Mouse (Mus musculus) heart, embryonic 15.5 days (tissue): ENCODE data around the gene Wee2. TPM values are rescaled to one million over a fixed set of nuclear protein-coding genes. Genes with fewer than 3 reads are reported as not detected.

Experiments
- ATAC-seq: fragments of 200-750 bp; cut with Nextera tagmentation; replicated peaks from 2 replicates; pipeline ENCODE4 v1.8.0; 2017; ENCODE audit warnings: low read depth, moderate TSS enrichment; ENCODE audit not compliant: insufficient number of reproducible peaks, insufficient read depth, low FRiP score
- H3K27ac ChIP-seq: fragments of 300-500 bp; sonication (generic); 2 replicates; pipeline ENCODE4 v1.5.1; 2015; ENCODE audit warnings: mild to moderate bottlenecking, inconsistent platforms
- H3K27me3 ChIP-seq: fragments of 300-500 bp; sonication (generic); 2 replicates; pipeline ENCODE4 v1.6.1; 2015; ENCODE audit warnings: inconsistent platforms
- H3K36me3 ChIP-seq: fragments of 300-500 bp; sonication (generic); 2 replicates; pipeline ENCODE4 v1.6.1; 2015; ENCODE audit warnings: mild to moderate bottlenecking, inconsistent platforms
- H3K4me1 ChIP-seq: fragments of 300-500 bp; sonication (generic); replicated peaks from 2 replicates; pipeline ENCODE4 v1.6.1; 2015; ENCODE audit warnings: inconsistent platforms
- H3K4me2 ChIP-seq: fragments of 300-500 bp; sonication (generic); 2 replicates; pipeline ENCODE4 v1.6.1; 2015; ENCODE audit warnings: inconsistent platforms, mild to moderate bottlenecking, moderate library complexity
- H3K4me3 ChIP-seq: fragments of 300-500 bp; sonication (generic); 2 replicates; pipeline ENCODE4 v1.5.1; 2015; ENCODE audit warnings: mild to moderate bottlenecking, inconsistent platforms
- H3K9ac ChIP-seq: fragments of 300-500 bp; sonication (generic); 2 replicates; pipeline ENCODE4 v1.6.1; 2015; ENCODE audit warnings: mild to moderate bottlenecking, inconsistent platforms
- H3K9me3 ChIP-seq: fragments of 300-500 bp; sonication (generic); replicated peaks from 2 replicates; pipeline ENCODE4 v1.6.1; 2016; ENCODE audit warnings: inconsistent platforms
- WGBS: fragments of 180-500 bp; shearing (Covaris S2); methylation state at CpG from one replicate; pipeline ENCODE4 v1.1.7; 2015; ENCODE audit warnings: mixed read lengths; 5-methylcytosine and 5-hydroxymethylcytosine counted together
- polyA plus RNA-seq: library from polyadenylated mRNA; unstranded; fragments of >200 nt; fragmentation: Nextera tagmentation; extraction: Ambion mirVana; gene quantifications from 2 replicates; pipeline ENCODE4 v1.2.1, GENCODE M21; 2015

Wee2 gene
- polyA plus RNA-seq, 1 experiment from 2014 or later = not detected

DNA sequence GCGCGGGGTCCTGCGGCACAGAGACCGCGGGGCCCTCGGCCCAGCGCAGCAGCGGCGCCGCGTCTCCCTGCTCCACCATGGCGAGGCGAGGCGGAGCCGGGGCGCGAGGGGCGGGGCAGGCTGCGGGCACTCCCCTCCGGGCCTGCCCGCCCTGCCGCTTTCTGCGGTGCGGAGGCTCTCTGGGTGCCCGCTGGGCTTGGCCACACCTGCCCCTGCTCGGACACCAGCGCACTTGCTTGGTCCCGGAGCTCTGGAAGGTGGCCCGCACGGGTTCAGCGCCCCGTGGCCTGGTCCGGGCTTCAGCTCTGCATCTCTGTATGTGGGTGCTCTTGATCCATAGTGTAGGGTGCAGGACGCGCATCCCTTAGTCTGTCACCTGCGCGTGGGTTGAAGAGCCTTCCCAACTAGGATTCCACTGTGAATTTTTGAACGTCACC, 2.8 kb upstream of the Wee2 start, which contains the start of gene E330009J07Rik:
TSS of gene E330009J07Rik (minus strand) at position 89 of the 437 bp plus-strand sequence.
- Histone ChIP-seq H3K9ac (peak within 1 kb of the TSS; percentile 84), H3K4me1 (peaks cover 9% of the 10 kb centered on the region), H3K4me2 (peak within 1 kb of the TSS; percentile 99), H3K27me3 (0 out of 2 replicates have a peak, but pooled peaks cover 17% of the 10 kb centered on the region), H3K4me3 (peak within 1 kb of the TSS; percentile 90), H3K36me3 (no peaks in the 10 kb centered on the region), H3K27ac (0 out of 2 replicates have a peak within 1 kb of the TSS, but pooled peaks have one; percentile 33), H3K9me3 (no peaks in the 10 kb centered on the region)
- under 1% methylated on average over 38 of the region's 38 CpGs for WGBS
- peak; percentile 90 for ATAC-seq

DNA sequence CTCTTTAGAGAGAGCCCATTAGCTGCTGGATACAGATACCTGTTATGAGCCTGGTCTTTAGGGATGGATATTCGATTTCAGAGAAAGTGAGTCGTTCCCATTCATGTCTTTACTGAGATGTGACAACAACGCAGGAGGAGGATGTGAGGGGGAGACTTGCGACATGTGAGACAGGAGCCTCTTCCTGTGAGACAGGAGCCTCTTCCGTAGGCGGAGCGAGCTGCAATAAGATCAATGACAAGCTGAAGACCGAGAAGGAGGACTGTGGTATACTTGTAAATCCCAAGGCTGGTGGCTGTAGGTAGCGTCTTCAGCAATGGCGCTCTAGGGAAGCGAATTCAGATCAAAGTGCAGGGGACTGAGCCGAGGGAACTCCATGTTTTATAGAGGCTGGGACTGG, 843 bp downstream of the Wee2 start:
- Histone ChIP-seq H3K4me2 (peak overlapping the region; percentile 16; the same call in 1 of the 2 replicates), H3K36me3 (no peaks in the 10 kb centered on the region), H3K27me3 (peaks cover 27% of the 10 kb centered on the region), H3K9me3 (no peaks in the 10 kb centered on the region), H3K27ac (no peak overlapping the region), H3K9ac (no peak overlapping the region), H3K4me1 (peaks cover 10% of the 10 kb centered on the region), H3K4me3 (no peak overlapping the region)
- ATAC-seq = no peak
- 31% methylated on average over 12 of the region's 12 CpGs for WGBS

DNA sequence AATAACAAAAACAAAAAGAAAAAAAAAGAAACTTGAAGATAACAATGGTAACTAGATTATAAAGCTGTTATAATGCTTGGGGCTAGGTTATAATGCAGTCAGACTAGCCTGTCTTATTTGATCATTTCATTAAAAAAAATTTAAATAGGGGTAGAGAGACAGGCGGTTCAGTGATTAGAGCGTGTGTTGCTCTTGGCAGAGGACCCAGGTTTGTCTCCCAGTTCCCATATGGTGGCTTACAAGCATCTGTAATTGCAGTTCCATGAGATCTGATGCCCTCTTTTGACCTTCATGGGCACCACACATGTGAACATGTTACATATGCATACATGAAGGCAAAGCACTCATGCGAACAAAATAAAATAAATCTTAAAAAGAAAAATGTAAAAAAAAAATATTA, 2.4 kb downstream of the Wee2 start:
- no peak overlapping the region for H3K9ac ChIP-seq
- no peak for ATAC-seq
- peaks cover 4% of the 10 kb centered on the region for H3K4me1 ChIP-seq
- 64% methylated on average over 3 of the region's 3 CpGs for WGBS
- H3K27ac ChIP-seq = no peak overlapping the region
- H3K36me3 ChIP-seq = no peaks in the 10 kb centered on the region
- H3K4me2 ChIP-seq = no peak overlapping the region
- peaks cover 25% of the 10 kb centered on the region for H3K27me3 ChIP-seq
- H3K9me3 ChIP-seq = no peaks in the 10 kb centered on the region
- no peak overlapping the region for H3K4me3 ChIP-seq

DNA sequence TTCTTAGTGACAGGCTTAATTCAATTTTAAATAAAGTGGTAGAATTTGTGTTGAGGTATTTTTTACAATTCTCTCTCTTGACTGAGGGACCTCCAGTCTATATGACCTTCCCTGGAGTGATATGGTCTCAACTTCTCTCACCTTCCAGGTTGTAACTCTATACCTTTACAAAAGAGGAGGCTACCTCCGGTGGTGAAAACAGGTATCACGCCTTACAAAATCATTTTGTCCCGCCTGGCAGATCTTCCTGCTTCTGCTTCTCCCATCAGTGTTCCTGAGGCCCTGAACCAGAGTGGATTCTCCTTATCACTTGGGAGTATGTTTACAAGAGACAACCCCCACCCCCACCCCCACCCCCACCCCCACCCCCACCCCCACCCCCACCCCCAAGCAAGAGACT, 2.9 kb downstream of the Wee2 start:
- ATAC-seq = no peak
- Histone ChIP-seq H3K9ac (no peak overlapping the region), H3K36me3 (no peaks in the 10 kb centered on the region), H3K4me3 (no peak overlapping the region), H3K9me3 (no peaks in the 10 kb centered on the region), H3K27me3 (peaks cover 29% of the 10 kb centered on the region), H3K4me1 (0 out of 2 replicates have a peak, but pooled peaks cover 2% of the 10 kb centered on the region), H3K27ac (no peak overlapping the region), H3K4me2 (no peak overlapping the region)
- WGBS = 33% methylated on average over 3 of the region's 3 CpGs

DNA sequence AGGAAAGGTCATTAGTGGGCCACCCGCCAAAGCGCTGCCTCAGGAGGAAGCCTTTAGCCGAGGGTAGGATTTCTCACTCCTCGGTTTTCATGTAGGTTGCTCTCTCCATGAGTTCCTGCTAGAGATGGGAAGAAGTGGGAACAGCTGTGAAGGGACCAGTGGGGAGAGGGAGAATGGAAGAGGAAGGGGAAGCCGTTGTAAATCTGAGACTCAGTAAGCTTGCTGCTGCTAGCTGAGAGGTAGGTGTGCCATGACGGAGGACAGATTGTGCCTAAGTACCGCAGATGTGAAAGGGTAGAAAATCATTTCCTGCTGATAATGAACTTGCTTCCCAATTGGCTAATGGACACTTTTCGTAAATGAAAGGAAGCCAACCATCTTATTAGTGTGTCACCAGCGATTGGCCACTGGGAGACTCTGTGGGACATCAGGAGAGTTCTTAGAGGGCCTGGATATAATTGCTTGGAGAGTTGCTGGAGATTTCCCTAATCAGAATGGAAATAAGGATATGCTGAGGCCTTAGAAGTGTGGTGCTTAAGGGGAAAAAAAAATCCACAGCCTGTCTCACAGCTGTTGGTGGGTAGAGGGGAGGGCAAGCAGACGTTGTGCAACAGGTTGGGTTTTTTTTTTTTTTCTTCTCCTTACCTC, 4.5 kb downstream of the Wee2 start:
- Histone ChIP-seq H3K36me3 (no peaks in the 10 kb centered on the region), H3K9ac (no peak overlapping the region), H3K27ac (no peak overlapping the region), H3K4me1 (0 out of 2 replicates have a peak, but pooled peaks cover 2% of the 10 kb centered on the region), H3K4me2 (no peak overlapping the region), H3K9me3 (no peaks in the 10 kb centered on the region), H3K4me3 (no peak overlapping the region), H3K27me3 (peaks cover 26% of the 10 kb centered on the region)
- no peak for ATAC-seq
- WGBS = 21% methylated on average over 10 of the region's 10 CpGs

DNA sequence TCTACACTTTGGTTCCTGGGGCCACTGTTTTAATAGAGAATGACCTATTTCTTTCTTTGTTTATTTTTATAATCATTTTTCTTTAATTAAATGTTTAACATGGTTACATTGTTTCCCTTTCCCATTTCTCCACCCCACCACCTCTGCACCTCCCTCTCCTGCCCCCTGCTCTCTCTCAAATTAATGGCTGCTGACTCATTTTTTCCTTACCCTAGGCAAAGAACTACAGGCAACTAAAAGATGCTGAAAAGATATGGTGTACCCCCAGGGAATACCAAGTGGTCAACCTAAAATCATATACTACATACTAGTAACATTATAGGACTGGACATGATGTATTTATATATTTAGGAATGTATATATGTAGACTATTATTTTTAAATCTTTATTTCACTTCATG, 9.7 kb downstream of the Wee2 start:
- Histone ChIP-seq H3K36me3 (no peaks in the 10 kb centered on the region), H3K4me2 (no peak overlapping the region), H3K9me3 (no peaks in the 10 kb centered on the region), H3K27ac (no peak overlapping the region), H3K9ac (no peak overlapping the region), H3K4me1 (no peaks in the 10 kb centered on the region), H3K4me3 (no peak overlapping the region), H3K27me3 (0 out of 2 replicates have a peak, but pooled peaks cover 12% of the 10 kb centered on the region)
- no peak for ATAC-seq

DNA sequence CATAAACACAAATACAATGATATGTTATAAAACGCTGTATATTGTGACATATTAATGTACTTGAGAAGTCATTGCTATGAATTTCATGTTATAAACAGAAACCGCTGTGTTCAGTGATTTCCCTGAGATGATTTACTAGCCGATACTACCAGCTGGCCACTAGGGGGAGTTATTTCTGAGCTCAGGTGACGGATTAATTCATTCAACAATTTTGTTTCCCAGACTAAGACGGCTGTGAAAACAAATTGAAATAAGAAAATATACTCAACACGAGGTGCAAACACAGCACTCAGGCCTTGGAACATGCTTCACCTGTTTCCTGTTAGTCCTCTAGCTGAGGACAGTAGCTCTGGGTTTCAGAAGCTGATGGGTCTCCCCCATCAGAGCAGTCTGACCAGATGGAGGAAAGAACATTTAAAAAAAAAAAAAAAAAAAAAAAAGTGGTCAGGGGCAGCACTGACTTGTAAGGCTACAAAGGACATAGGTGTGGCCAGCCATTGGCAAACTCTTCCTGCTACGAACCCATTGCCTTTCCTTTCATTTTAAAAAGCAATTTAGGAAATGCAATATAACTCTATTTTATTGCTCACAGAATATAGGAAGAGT, 15.7 kb downstream of the Wee2 start:
- no peaks in the 10 kb centered on the region for H3K4me1 ChIP-seq
- 26% methylated on average over 7 of the region's 7 CpGs for WGBS
- H3K4me3 ChIP-seq = no peak overlapping the region
- no peaks in the 10 kb centered on the region for H3K9me3 ChIP-seq
- no peak overlapping the region for H3K27ac ChIP-seq
- ATAC-seq = no peak
- H3K4me2 ChIP-seq = no peak overlapping the region
- no peaks in the 10 kb centered on the region for H3K36me3 ChIP-seq
- H3K27me3 ChIP-seq = 0 out of 2 replicates have a peak, but pooled peaks cover under 1% of the 10 kb centered on the region
- no peak overlapping the region for H3K9ac ChIP-seq

DNA sequence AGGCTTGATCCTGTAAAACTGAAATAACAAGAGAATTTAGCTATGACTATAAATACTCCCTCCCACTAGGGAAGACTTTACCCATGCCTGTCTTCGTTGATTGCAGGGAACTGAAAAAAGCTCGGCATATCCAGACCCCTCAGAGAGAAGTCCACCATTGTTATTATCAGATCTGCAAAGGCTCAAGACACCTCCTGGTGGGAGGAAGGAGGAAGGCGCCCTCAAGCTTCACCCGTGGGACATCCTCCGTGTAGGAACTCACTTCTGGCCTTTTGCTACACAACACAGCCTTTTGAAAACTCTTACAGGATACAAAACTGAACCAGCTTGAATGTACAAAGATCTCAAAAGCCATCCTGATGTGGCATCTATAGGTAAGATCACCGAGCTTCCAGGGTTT, 26.8 kb downstream of the Wee2 start:
- H3K27me3 ChIP-seq = no peaks in the 10 kb centered on the region; the same call in 1 of the 2 replicates
- H3K9ac ChIP-seq = no peak overlapping the region
- no peak for ATAC-seq
- 42% methylated on average over 6 of the region's 6 CpGs for WGBS
- H3K4me3 ChIP-seq = no peak overlapping the region
- no peak overlapping the region for H3K27ac ChIP-seq
- H3K4me1 ChIP-seq = no peaks in the 10 kb centered on the region
- no peaks in the 10 kb centered on the region for H3K36me3 ChIP-seq
- H3K9me3 ChIP-seq = no peaks in the 10 kb centered on the region
- H3K4me2 ChIP-seq = no peak overlapping the region

DNA sequence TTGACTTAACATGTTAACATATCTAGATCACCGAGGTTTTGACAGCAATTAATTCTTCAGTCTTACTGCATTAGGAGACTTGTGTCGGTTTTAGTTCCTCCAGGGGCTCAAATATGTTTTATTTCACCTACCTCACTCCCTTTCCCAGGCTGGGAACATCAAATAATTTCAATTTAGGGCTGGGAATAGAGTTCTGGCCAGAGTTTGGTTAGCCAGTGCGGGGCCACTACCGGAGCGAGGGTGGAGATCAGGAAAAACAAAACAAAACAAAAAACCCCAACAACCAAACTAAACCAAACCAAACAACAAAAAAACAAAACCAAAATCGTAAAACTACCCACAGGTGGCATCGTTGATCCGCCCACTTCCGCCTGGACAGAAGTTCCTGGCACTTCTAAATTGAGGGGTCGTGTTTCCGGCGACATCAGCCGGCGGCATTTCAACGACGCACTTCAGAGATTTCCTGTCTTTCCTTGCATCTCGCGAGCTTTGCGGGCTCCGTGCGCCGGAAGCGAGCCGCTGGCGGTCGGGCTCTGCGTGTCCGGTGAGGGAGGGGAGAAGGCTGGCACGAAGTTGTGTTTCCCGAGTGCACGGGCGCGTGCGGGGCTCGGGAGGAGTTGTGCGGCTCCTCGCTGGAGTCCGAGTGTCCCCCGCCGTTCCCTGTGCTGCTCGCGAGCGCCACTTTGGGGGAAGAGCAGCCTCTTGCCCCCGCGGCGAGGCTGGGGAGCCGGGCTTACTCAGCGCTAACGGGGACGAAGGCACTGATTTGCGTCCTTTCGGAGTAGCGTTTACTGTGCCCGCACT, 32.2 kb downstream of the Wee2 start, which contains the start of gene Ssbp1:
TSS of gene Ssbp1 (plus strand) at position 437 of the 804 bp plus-strand sequence.
- Histone ChIP-seq H3K9me3 (no peaks in the 10 kb centered on the region), H3K4me2 (peak within 1 kb of the TSS; percentile 84), H3K27ac (peak within 1 kb of the TSS; percentile 89), H3K9ac (peak within 1 kb of the TSS; percentile 78), H3K4me1 (peaks cover 6% of the 10 kb centered on the region), H3K36me3 (peaks cover 28% of the 10 kb centered on the region), H3K4me3 (peak within 1 kb of the TSS; percentile 64), H3K27me3 (no peaks in the 10 kb centered on the region)
- under 1% methylated on average over 54 of the region's 54 CpGs for WGBS
- peak; percentile 95 for ATAC-seq

DNA sequence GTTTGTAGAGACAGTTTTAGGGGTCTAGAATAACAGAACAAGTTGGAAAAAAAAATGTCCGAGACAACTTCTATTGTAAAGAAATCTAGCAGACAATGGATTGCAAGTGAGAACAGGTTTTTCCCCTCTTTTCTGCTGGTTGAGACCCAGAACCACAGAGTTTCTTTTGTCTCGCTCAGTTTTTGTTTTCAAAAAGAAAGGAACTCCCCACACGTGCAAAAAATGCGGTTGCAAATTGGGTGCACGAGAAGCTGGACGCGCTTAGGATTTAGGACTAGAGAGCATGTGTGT, 32.8 kb downstream of the Wee2 start:
- H3K9ac ChIP-seq = peak overlapping the region; percentile 78
- peak overlapping the region; percentile 64 for H3K4me3 ChIP-seq
- H3K4me2 ChIP-seq = peak overlapping the region; percentile 84
- peaks cover 32% of the 10 kb centered on the region for H3K36me3 ChIP-seq
- under 1% methylated on average over 7 of the region's 7 CpGs for WGBS
- H3K27me3 ChIP-seq = no peaks in the 10 kb centered on the region
- ATAC-seq = no peak
- H3K4me1 ChIP-seq = peaks cover 6% of the 10 kb centered on the region
- peak overlapping the region; percentile 89 for H3K27ac ChIP-seq
- H3K9me3 ChIP-seq = no peaks in the 10 kb centered on the region

DNA sequence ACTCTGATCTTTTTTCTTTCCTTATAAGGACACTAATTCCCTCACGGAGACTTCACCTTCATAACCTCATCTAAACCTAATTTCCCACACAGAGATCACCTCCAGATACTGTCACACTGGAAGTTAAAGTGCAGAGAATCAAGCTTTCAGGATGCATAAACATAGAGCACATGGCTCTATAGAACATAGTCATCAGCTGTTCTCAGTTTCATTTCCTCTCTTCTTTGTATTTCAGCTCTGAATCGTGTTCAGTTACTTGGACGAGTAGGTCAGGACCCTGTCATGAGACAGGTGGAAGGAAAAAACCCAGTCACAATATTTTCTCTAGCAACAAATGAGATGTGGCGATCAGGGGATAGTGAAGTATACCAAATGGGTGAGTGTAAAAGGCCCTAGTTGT, 37.2 kb downstream of the Wee2 start:
- H3K4me1 ChIP-seq = peaks cover 6% of the 10 kb centered on the region
- H3K4me3 ChIP-seq = no peak overlapping the region
- H3K27me3 ChIP-seq = no peaks in the 10 kb centered on the region
- 84% methylated on average over 4 of the region's 4 CpGs for WGBS
- H3K36me3 ChIP-seq = peaks cover 51% of the 10 kb centered on the region
- no peak overlapping the region for H3K9ac ChIP-seq
- no peaks in the 10 kb centered on the region for H3K9me3 ChIP-seq
- ATAC-seq = no peak
- H3K4me2 ChIP-seq = no peak overlapping the region
- H3K27ac ChIP-seq = no peak overlapping the region
